Mouse (Mus musculus): ENCODE data around the gene Tfap2c. TPM values are rescaled to one million over a fixed set of nuclear protein-coding genes. Genes with fewer than 3 reads are reported as not detected.

Gene Tfap2c
- polyA plus RNA-seq, 1 experiment from 2014 or later: 12.5 TPM

GRCm38 (mm10) chr2:172577196-172577766 is 27.9 kb downstream of the Tfap2c start:
- Histone ChIP-seq H3K9me3 (ENCODE audit: control insufficient read depth, low read length) (no peaks in the 10 kb centered on the region), H3K4me3 (ENCODE audit: low read depth, low read length) (no peak overlapping the region), H3K27me3 (ENCODE audit: control insufficient read depth, insufficient read depth, low read length) (no peaks in the 10 kb centered on the region), H3K36me3 (ENCODE audit: control insufficient read depth, insufficient read depth, low read length) (no peaks in the 10 kb centered on the region), H3K9ac (ENCODE audit: low read length) (no peak overlapping the region), H3K4me1 (replicated peaks; ENCODE audit: control insufficient read depth, insufficient read depth) (no peaks in the 10 kb centered on the region), H3K27ac (replicated peaks) (no peak overlapping the region), H3K4me2 (replicated peaks; ENCODE audit: low read depth) (no peak overlapping the region)
- ATAC-seq (ENCODE audit: low FRiP score, low TSS enrichment) (no peak), DNase-seq (ENCODE audit: low spot score) (no peak)
- WGBS: 62% methylated on average over 2 of the region's 2 CpGs
- TF ChIP-seq CTCF (IDR thresholded peaks at IDR 0.05; ENCODE audit: low read depth) (no peak), EP300 (optimal IDR thresholded peaks at IDR 0.05) (no peak)

GRCm38 (mm10) chr2:172579221-172579620 is 29.8 kb downstream of the Tfap2c start:
- Histone ChIP-seq H3K9me3 (ENCODE audit: control insufficient read depth, low read length) (no peaks in the 10 kb centered on the region), H3K9ac (ENCODE audit: low read length) (no peak overlapping the region), H3K27ac (replicated peaks) (no peak overlapping the region), H3K4me2 (replicated peaks; ENCODE audit: low read depth) (no peak overlapping the region), H3K36me3 (ENCODE audit: control insufficient read depth, insufficient read depth, low read length) (no peaks in the 10 kb centered on the region), H3K4me1 (replicated peaks; ENCODE audit: control insufficient read depth, insufficient read depth) (no peaks in the 10 kb centered on the region), H3K27me3 (ENCODE audit: control insufficient read depth, insufficient read depth, low read length) (no peaks in the 10 kb centered on the region), H3K4me3 (ENCODE audit: low read depth, low read length) (no peak overlapping the region)
- ATAC-seq (ENCODE audit: low FRiP score, low TSS enrichment) (no peak), DNase-seq (ENCODE audit: low spot score) (no peak)
- TF ChIP-seq CTCF (IDR thresholded peaks at IDR 0.05; ENCODE audit: low read depth) (no peak), EP300 (optimal IDR thresholded peaks at IDR 0.05) (no peak)
- WGBS: 62% methylated on average over 5 of the region's 5 CpGs

- Histone ChIP-seq H3K9ac (ENCODE audit: low read length) (no peak overlapping the region), H3K36me3 (ENCODE audit: control insufficient read depth, insufficient read depth, low read length) (no peaks in the 10 kb centered on the region), H3K4me1 (replicated peaks; ENCODE audit: control insufficient read depth, insufficient read depth) (no peaks in the 10 kb centered on the region), H3K27me3 (ENCODE audit: control insufficient read depth, insufficient read depth, low read length) (no peaks in the 10 kb centered on the region), H3K4me3 (ENCODE audit: low read depth, low read length) (no peak overlapping the region), H3K9me3 (ENCODE audit: control insufficient read depth, low read length) (no peaks in the 10 kb centered on the region), H3K27ac (replicated peaks) (no peak overlapping the region), H3K4me2 (replicated peaks; ENCODE audit: low read depth) (no peak overlapping the region)
- ATAC-seq (ENCODE audit: low FRiP score, low TSS enrichment): no peak
- no peak for TF ChIP-seq EP300 (optimal IDR thresholded peaks at IDR 0.05)
- TF ChIP-seq CTCF (IDR thresholded peaks at IDR 0.05; ENCODE audit: low read depth): no peak
- no peak for DNase-seq (ENCODE audit: low spot score)
- 77% methylated on average over 12 of the region's 12 CpGs for WGBS
Observed at GRCm38 (mm10) chr2:172580536-172581265, 31.3 kb downstream of the Tfap2c start.

GRCm38 (mm10) chr2:172583312-172583711 is 33.9 kb downstream of the Tfap2c start:
- Histone ChIP-seq H3K9me3 (ENCODE audit: control insufficient read depth, low read length) (no peaks in the 10 kb centered on the region), H3K4me1 (replicated peaks; ENCODE audit: control insufficient read depth, insufficient read depth) (no peaks in the 10 kb centered on the region), H3K4me2 (replicated peaks; ENCODE audit: low read depth) (no peak overlapping the region), H3K27ac (replicated peaks) (no peak overlapping the region), H3K9ac (ENCODE audit: low read length) (no peak overlapping the region), H3K4me3 (ENCODE audit: low read depth, low read length) (no peak overlapping the region), H3K27me3 (ENCODE audit: control insufficient read depth, insufficient read depth, low read length) (no peaks in the 10 kb centered on the region), H3K36me3 (ENCODE audit: control insufficient read depth, insufficient read depth, low read length) (no peaks in the 10 kb centered on the region)
- ATAC-seq (ENCODE audit: low FRiP score, low TSS enrichment) (no peak), DNase-seq (ENCODE audit: low spot score) (no peak)
- TF ChIP-seq CTCF (IDR thresholded peaks at IDR 0.05; ENCODE audit: low read depth): no peak
- WGBS: 36% methylated on average over 7 of the region's 7 CpGs

- no peaks in the 10 kb centered on the region for H3K4me1 ChIP-seq (replicated peaks; ENCODE audit: control insufficient read depth, insufficient read depth)
- TF ChIP-seq EP300 (optimal IDR thresholded peaks at IDR 0.05) (no peak), CTCF (IDR thresholded peaks at IDR 0.05; ENCODE audit: low read depth) (no peak)
- no peak for ATAC-seq (ENCODE audit: low FRiP score, low TSS enrichment)
Observed at GRCm38 (mm10) chr2:172585329-172585728, 35.9 kb downstream of the Tfap2c start.

GRCm38 (mm10) chr2:172589048-172589447 is 39.7 kb downstream of the Tfap2c start:
- TF ChIP-seq EP300 (optimal IDR thresholded peaks at IDR 0.05) (no peak), CTCF (IDR thresholded peaks at IDR 0.05; ENCODE audit: low read depth) (no peak)
- Histone ChIP-seq H3K9me3 (ENCODE audit: control insufficient read depth, low read length) (no peaks in the 10 kb centered on the region), H3K27me3 (ENCODE audit: control insufficient read depth, insufficient read depth, low read length) (no peaks in the 10 kb centered on the region), H3K4me3 (ENCODE audit: low read depth, low read length) (no peak overlapping the region), H3K4me1 (replicated peaks; ENCODE audit: control insufficient read depth, insufficient read depth) (no peaks in the 10 kb centered on the region), H3K4me2 (replicated peaks; ENCODE audit: low read depth) (no peak overlapping the region), H3K9ac (ENCODE audit: low read length) (no peak overlapping the region), H3K27ac (replicated peaks) (no peak overlapping the region), H3K36me3 (ENCODE audit: control insufficient read depth, insufficient read depth, low read length) (no peaks in the 10 kb centered on the region)
- DNase-seq (ENCODE audit: low spot score): no peak
- ATAC-seq (ENCODE audit: low FRiP score, low TSS enrichment): no peak
- 92% methylated on average over 1 of the region's 1 CpGs for WGBS

More at GRCm38 (mm10) chr2:172585329-172585728, 35.9 kb downstream of the Tfap2c start:
- no peaks in the 10 kb centered on the region for H3K9me3 ChIP-seq (ENCODE audit: control insufficient read depth, low read length)
- H3K4me2 ChIP-seq (replicated peaks; ENCODE audit: low read depth): no peak overlapping the region
- no peaks in the 10 kb centered on the region for H3K27me3 ChIP-seq (ENCODE audit: control insufficient read depth, insufficient read depth, low read length)
- WGBS: 69% methylated on average over 6 of the region's 6 CpGs
- no peak overlapping the region for H3K27ac ChIP-seq (replicated peaks)
- no peaks in the 10 kb centered on the region for H3K36me3 ChIP-seq (ENCODE audit: control insufficient read depth, insufficient read depth, low read length)
- no peak overlapping the region for H3K4me3 ChIP-seq (ENCODE audit: low read depth, low read length)
- H3K9ac ChIP-seq (ENCODE audit: low read length): no peak overlapping the region
- no peak for DNase-seq (ENCODE audit: low spot score)
